Mouse (Mus musculus) MEL (cell line): ENCODE measurements around the gene Sec13.

Experiments
- CTCF ChIP-seq, 3 experiments: IDR thresholded peaks in 2 of 3; conservative IDR thresholded peaks in 1 of 3; 2 replicates each; pipeline ENCODE4 v1.5.1; 2011 to 2012; ENCODE audit warnings: low read length in 3 of 3, low read depth in 2 of 3, mild to moderate bottlenecking in 2 of 3, improper control_type of control experiment in 1 of 3, inconsistent platforms in 1 of 3, mixed read lengths in 1 of 3, moderate library complexity in 1 of 3; ENCODE audit not compliant: control insufficient read depth in 1 of 3, insufficient read depth in 1 of 3, poor library complexity in 1 of 3, severe bottlenecking in 1 of 3
- ETS1 ChIP-seq: IDR thresholded peaks from 2 replicates; pipeline ENCODE4 v1.6.1; 2012; ENCODE audit warnings: low read depth, mild to moderate bottlenecking, inconsistent platforms, low read length, improper control_type of control experiment, moderate library complexity
- POLR2A ChIP-seq, 2 experiments: IDR thresholded peaks; 2 replicates each; pipeline ENCODE4 v1.6.1; 2011 to 2012; ENCODE audit warnings: low read length in 2 of 2, mild to moderate bottlenecking in 2 of 2, control low read depth in 1 of 2, improper control_type of control experiment in 1 of 2, low read depth in 1 of 2, moderate library complexity in 1 of 2; ENCODE audit not compliant: control insufficient read depth in 1 of 2, insufficient read depth in 1 of 2, poor library complexity in 1 of 2
- RCOR1 ChIP-seq: IDR thresholded peaks from 2 replicates; pipeline ENCODE4 v1.6.1; 2012; ENCODE audit warnings: low read depth, mild to moderate bottlenecking, inconsistent platforms, low read length, improper control_type of control experiment
- TCF12 ChIP-seq: IDR thresholded peaks from 2 replicates; pipeline ENCODE4 v1.6.1; 2014; ENCODE audit warnings: low read depth, mild to moderate bottlenecking, inconsistent platforms, low read length, improper control_type of control experiment, moderate library complexity
- USF1 ChIP-seq: IDR thresholded peaks from 2 replicates; pipeline ENCODE4 v1.6.1; 2014; ENCODE audit warnings: low read depth, mild to moderate bottlenecking, inconsistent platforms, low read length, improper control_type of control experiment, moderate library complexity
- ZC3H11A ChIP-seq: IDR thresholded peaks from 2 replicates; pipeline ENCODE4 v1.6.1; 2012; ENCODE audit warnings: low read depth, mild to moderate bottlenecking, inconsistent platforms, low read length, improper control_type of control experiment

GRCm38 (mm10) chr6:113696582-113697221 lies 43.8 kb downstream of the Sec13 start, which contains the start of gene Tatdn2:
- TF ChIP-seq CTCF (IDR thresholded peaks at IDR 0.05 in 2 of 3, conservative IDR thresholded peaks at IDR 0.05 in 1 of 3; ENCODE audit: control insufficient read depth in 1 of 3, insufficient read depth in 1 of 3, low read depth in 2 of 3, low read length in 3 of 3, poor library complexity in 1 of 3, severe bottlenecking in 1 of 3), result 0 out of 6 replicates have a peak, but pooled peaks of 1 of the 3 experiments have one; percentile 12
- peak; percentile 55 to 72; a peak in 3 of 4 replicates for TF ChIP-seq POLR2A (IDR thresholded peaks at IDR 0.05; ENCODE audit: control insufficient read depth in 1 of 2, insufficient read depth in 1 of 2, low read depth in 1 of 2, low read length in 2 of 2, poor library complexity in 1 of 2)
- peak; percentile 95 for TF ChIP-seq ETS1
- TF ChIP-seq TCF12, result peak; percentile 62
- peak; percentile 89 for TF ChIP-seq USF1
- TF ChIP-seq ZC3H11A, result no peak
- TF ChIP-seq RCOR1, result peak; percentile 30; the same call in 1 of the 2 replicates
